Mouse (Mus musculus): ENCODE results near the gene Rbl1. TPM values are rescaled to one million over a fixed set of nuclear protein-coding genes. Genes with fewer than 3 reads are reported as not detected.

Rbl1 gene
- total and polyA plus RNA-seq, 2 experiments from 2014 or later: 6.0 to 18.5 TPM

- no peak; the same call in 1 of the 2 replicates for ATAC-seq (ENCODE audit: insufficient read depth, low read depth)
- Histone ChIP-seq H3K9me3 (replicated peaks; ENCODE audit: control insufficient read depth, low read length) (no peaks in the 10 kb centered on the region), H3K9ac (replicated peaks; ENCODE audit: low read depth, low read length) (no peak overlapping the region), H3K27me3 (ENCODE audit: control insufficient read depth, insufficient read depth, low read length) (no peaks in the 10 kb centered on the region), H3K36me3 (replicated peaks; ENCODE audit: control insufficient read depth, insufficient read depth, low read length) (peaks cover 34% of the 10 kb centered on the region), H3K4me3 (ENCODE audit: low read depth, low read length) (no peak overlapping the region), H3K4me2 (ENCODE audit: low read depth, low read length) (peak overlapping the region; percentile 10; the same call in 1 of the 2 replicates), H3K4me1 (ENCODE audit: control insufficient read depth, insufficient read depth) (0 out of 2 replicates have a peak, but pooled peaks cover 10% of the 10 kb centered on the region), H3K27ac (ENCODE audit: low read depth) (no peak overlapping the region)
- no peak for DNase-seq (ENCODE audit: low spot score)
- TF ChIP-seq CTCF (IDR thresholded peaks at IDR 0.05; ENCODE audit: low read depth): no peak
- no peak for TF ChIP-seq EP300 (IDR thresholded peaks at IDR 0.05; ENCODE audit: low read depth)
- 46% methylated on average over 13 of the region's 13 CpGs for WGBS
Measured at GRCm38 (mm10) chr2:157185022-157185660, 19.2 kb downstream of the Rbl1 start.

GRCm38 (mm10) chr2:157178167-157178566 is 26.2 kb downstream of the Rbl1 start:
- Histone ChIP-seq H3K4me3 (ENCODE audit: low read depth, low read length) (no peak overlapping the region), H3K27me3 (ENCODE audit: control insufficient read depth, insufficient read depth, low read length) (no peaks in the 10 kb centered on the region), H3K4me2 (ENCODE audit: low read depth, low read length) (no peak overlapping the region), H3K9me3 (replicated peaks; ENCODE audit: control insufficient read depth, low read length) (no peaks in the 10 kb centered on the region), H3K27ac (ENCODE audit: low read depth) (no peak overlapping the region), H3K9ac (replicated peaks; ENCODE audit: low read depth, low read length) (no peak overlapping the region), H3K4me1 (ENCODE audit: control insufficient read depth, insufficient read depth) (no peaks in the 10 kb centered on the region), H3K36me3 (replicated peaks; ENCODE audit: control insufficient read depth, insufficient read depth, low read length) (peaks cover 40% of the 10 kb centered on the region)
- no peak for TF ChIP-seq CTCF (IDR thresholded peaks at IDR 0.05; ENCODE audit: low read depth)
- no peak for TF ChIP-seq EP300 (IDR thresholded peaks at IDR 0.05; ENCODE audit: low read depth)
- 79% methylated on average over 6 of the region's 6 CpGs for WGBS
- no peak for DNase-seq (ENCODE audit: low spot score)
- no peak for ATAC-seq (ENCODE audit: insufficient read depth, low read depth)

DNA sequence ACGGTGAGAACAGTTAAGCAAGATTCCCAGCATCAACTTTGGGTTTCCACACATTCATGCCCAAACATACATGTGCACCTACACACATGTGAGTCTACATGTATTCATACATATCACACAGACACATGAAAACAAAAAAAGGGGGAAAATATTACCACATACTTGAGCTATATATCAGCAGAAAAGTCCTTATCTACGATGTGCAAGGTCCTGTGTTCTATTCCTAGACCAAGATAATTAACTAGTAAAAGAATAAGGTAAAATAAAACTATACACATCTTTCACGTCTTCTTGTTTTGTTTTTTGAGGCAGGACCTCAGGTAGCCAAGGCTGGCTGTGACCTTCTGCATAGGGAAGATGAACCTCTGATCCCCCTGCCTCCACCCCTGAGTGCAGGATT is 28.1 kb downstream of the Rbl1 start:
- TF ChIP-seq EP300 (IDR thresholded peaks at IDR 0.05; ENCODE audit: low read depth) (no peak), CTCF (IDR thresholded peaks at IDR 0.05; ENCODE audit: low read depth) (no peak)
- no peaks in the 10 kb centered on the region for H3K4me1 ChIP-seq (ENCODE audit: control insufficient read depth, insufficient read depth)
- H3K9ac ChIP-seq (replicated peaks; ENCODE audit: low read depth, low read length): no peak overlapping the region
- no peak overlapping the region for H3K4me2 ChIP-seq (ENCODE audit: low read depth, low read length)
- ATAC-seq (ENCODE audit: insufficient read depth, low read depth) (no peak), DNase-seq (ENCODE audit: low spot score) (no peak)
- no peaks in the 10 kb centered on the region for H3K9me3 ChIP-seq (replicated peaks; ENCODE audit: control insufficient read depth, low read length)
- 88% methylated on average over 3 of the region's 3 CpGs for WGBS
- H3K4me3 ChIP-seq (ENCODE audit: low read depth, low read length): no peak overlapping the region
- peaks cover 44% of the 10 kb centered on the region for H3K36me3 ChIP-seq (replicated peaks; ENCODE audit: control insufficient read depth, insufficient read depth, low read length)
- no peaks in the 10 kb centered on the region for H3K27me3 ChIP-seq (ENCODE audit: control insufficient read depth, insufficient read depth, low read length)
- no peak overlapping the region for H3K27ac ChIP-seq (ENCODE audit: low read depth)

- no peak for DNase-seq (ENCODE audit: low spot score)
- Histone ChIP-seq H3K9me3 (replicated peaks; ENCODE audit: control insufficient read depth, low read length) (no peaks in the 10 kb centered on the region), H3K4me2 (ENCODE audit: low read depth, low read length) (no peak overlapping the region), H3K4me1 (ENCODE audit: control insufficient read depth, insufficient read depth) (no peaks in the 10 kb centered on the region), H3K9ac (replicated peaks; ENCODE audit: low read depth, low read length) (no peak overlapping the region), H3K27ac (ENCODE audit: low read depth) (no peak overlapping the region), H3K27me3 (ENCODE audit: control insufficient read depth, insufficient read depth, low read length) (no peaks in the 10 kb centered on the region), H3K4me3 (ENCODE audit: low read depth, low read length) (no peak overlapping the region), H3K36me3 (replicated peaks; ENCODE audit: control insufficient read depth, insufficient read depth, low read length) (peaks cover 49% of the 10 kb centered on the region)
- ATAC-seq (ENCODE audit: insufficient read depth, low read depth): no peak
- WGBS: 77% methylated on average over 5 of the region's 5 CpGs
- no peak for TF ChIP-seq EP300 (IDR thresholded peaks at IDR 0.05; ENCODE audit: low read depth)
- no peak for TF ChIP-seq CTCF (IDR thresholded peaks at IDR 0.05; ENCODE audit: low read depth)
Measured at GRCm38 (mm10) chr2:157174416-157174815, 29.9 kb downstream of the Rbl1 start.

DNA sequence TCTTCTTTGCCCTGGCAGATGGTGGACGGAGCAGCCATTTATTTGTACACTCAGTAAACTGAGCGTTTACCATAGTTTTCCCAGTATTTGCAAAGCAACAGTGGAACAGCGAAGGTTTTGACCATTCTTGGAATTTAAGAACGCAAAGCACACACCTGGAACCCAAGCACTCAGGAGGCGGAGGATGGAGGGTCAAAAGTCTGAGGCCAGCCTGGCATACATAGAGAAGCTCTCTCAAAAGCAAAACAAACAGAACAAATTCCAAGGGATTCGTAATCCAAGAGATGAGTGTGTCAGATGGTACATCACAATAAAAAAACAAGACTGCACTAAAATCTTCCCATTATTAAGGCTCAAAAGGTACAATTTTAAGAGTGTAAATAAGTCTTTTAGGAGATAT is 30.8 kb downstream of the Rbl1 start:
- TF ChIP-seq EP300 (IDR thresholded peaks at IDR 0.05; ENCODE audit: low read depth) (no peak), CTCF (IDR thresholded peaks at IDR 0.05; ENCODE audit: low read depth) (no peak)
- WGBS: 95% methylated on average over 6 of the region's 6 CpGs

GRCm38 (mm10) chr2:157172984-157173383 is 31.4 kb downstream of the Rbl1 start:
- H3K27me3 ChIP-seq (ENCODE audit: control insufficient read depth, insufficient read depth, low read length): no peaks in the 10 kb centered on the region
- 95% methylated on average over 6 of the region's 6 CpGs for WGBS
- TF ChIP-seq EP300 (IDR thresholded peaks at IDR 0.05; ENCODE audit: low read depth): no peak
- TF ChIP-seq CTCF (IDR thresholded peaks at IDR 0.05; ENCODE audit: low read depth): no peak
- H3K4me2 ChIP-seq (ENCODE audit: low read depth, low read length): no peak overlapping the region
- H3K4me3 ChIP-seq (ENCODE audit: low read depth, low read length): no peak overlapping the region
- H3K36me3 ChIP-seq (replicated peaks; ENCODE audit: control insufficient read depth, insufficient read depth, low read length): peaks cover 56% of the 10 kb centered on the region
- no peak overlapping the region for H3K27ac ChIP-seq (ENCODE audit: low read depth)
- H3K9ac ChIP-seq (replicated peaks; ENCODE audit: low read depth, low read length): no peak overlapping the region
- no peak for ATAC-seq (ENCODE audit: insufficient read depth, low read depth)
- no peak for DNase-seq (ENCODE audit: low spot score)
- no peaks in the 10 kb centered on the region for H3K9me3 ChIP-seq (replicated peaks; ENCODE audit: control insufficient read depth, low read length)
- H3K4me1 ChIP-seq (ENCODE audit: control insufficient read depth, insufficient read depth): no peaks in the 10 kb centered on the region

More for the DNA sequence above, 30.8 kb downstream of the Rbl1 start:
- Histone ChIP-seq H3K4me2 (ENCODE audit: low read depth, low read length) (no peak overlapping the region), H3K9ac (replicated peaks; ENCODE audit: low read depth, low read length) (no peak overlapping the region), H3K36me3 (replicated peaks; ENCODE audit: control insufficient read depth, insufficient read depth, low read length) (peaks cover 53% of the 10 kb centered on the region), H3K4me1 (ENCODE audit: control insufficient read depth, insufficient read depth) (no peaks in the 10 kb centered on the region), H3K27me3 (ENCODE audit: control insufficient read depth, insufficient read depth, low read length) (no peaks in the 10 kb centered on the region), H3K4me3 (ENCODE audit: low read depth, low read length) (no peak overlapping the region), H3K9me3 (replicated peaks; ENCODE audit: control insufficient read depth, low read length) (no peaks in the 10 kb centered on the region), H3K27ac (ENCODE audit: low read depth) (no peak overlapping the region)
- ATAC-seq (ENCODE audit: insufficient read depth, low read depth) (no peak), DNase-seq (ENCODE audit: low spot score) (no peak)

All from heart, postnatal 0 days (tissue).